Mouse (Mus musculus) CH12.LX (cell line): Measurements from ENCODE around the gene Vmn2r12. TPM values are rescaled to one million over a fixed set of nuclear protein-coding genes. Genes with fewer than 3 reads are reported as not detected.
"Not testable (repeated sequence)": the region's sequence is repeated elsewhere in the genome, so short reads cannot be mapped to it uniquely, and the experiment has no call there.

ENCODE experiments used
- DNase-seq: peaks from one replicate; pipeline ENCODE4 v3.0.0-alpha.2; 2013; ENCODE audit errors: extremely low read depth
- H3K27ac ChIP-seq: 2 replicates; pipeline ENCODE4 v1.5.1; 2012; ENCODE audit warnings: low read depth, mild to moderate bottlenecking, control low read depth, moderate library complexity; ENCODE audit not compliant: insufficient read depth
- H3K27me3 ChIP-seq: replicated peaks from 2 replicates; pipeline ENCODE3; 2012; ENCODE audit warnings: inconsistent platforms
- H3K36me3 ChIP-seq, 2 experiments: replicated peaks in 1 of 2; 2 replicates each; pipeline versions ENCODE3 to v1.6.1; 2012; ENCODE audit warnings: inconsistent platforms in 1 of 2, low read length in 1 of 2, mild to moderate bottlenecking in 1 of 2, mixed read lengths in 1 of 2, moderate library complexity in 1 of 2; ENCODE audit not compliant: control insufficient read depth in 1 of 2, insufficient read depth in 1 of 2
- H3K4me1 ChIP-seq, 2 experiments: 2 replicates each; pipeline ENCODE4 v1.6.1; 2012; ENCODE audit warnings: inconsistent platforms in 1 of 2, moderate library complexity in 1 of 2; ENCODE audit not compliant: insufficient read depth in 2 of 2, control insufficient read depth in 1 of 2
- H3K4me2 ChIP-seq: 2 replicates; pipeline ENCODE4 v1.6.1; 2012; ENCODE audit warnings: low read depth, mild to moderate bottlenecking, control low read depth; ENCODE audit not compliant: poor library complexity, insufficient read depth, severe bottlenecking
- H3K4me3 ChIP-seq, 3 experiments: fragments of 150-350 bp in 1 of 3; sonication (generic) in 1 of 3; replicated peaks in 1 of 3; 2 replicates each; pipeline versions ENCODE3 to v1.5.1; 2011 to 2012; ENCODE audit warnings: low read depth in 2 of 3, low read length in 2 of 3, mild to moderate bottlenecking in 2 of 3, moderate library complexity in 2 of 3, control low read depth in 1 of 3, improper control_type of control experiment in 1 of 3, inconsistent platforms in 1 of 3, mixed read lengths in 1 of 3; ENCODE audit not compliant: poor library complexity in 1 of 3
- H3K79me2 ChIP-seq: replicated peaks from 2 replicates; pipeline ENCODE4 v1.6.1; 2012; ENCODE audit warnings: mild to moderate bottlenecking, moderate library complexity; ENCODE audit not compliant: control insufficient read depth, poor library complexity, insufficient read depth, severe bottlenecking; ENCODE audit errors: extremely low read depth
- H3K9ac ChIP-seq: 2 replicates; pipeline ENCODE4 v1.6.1; 2012; ENCODE audit warnings: low read depth, mild to moderate bottlenecking, control low read depth, moderate library complexity; ENCODE audit not compliant: insufficient read depth
- H3K9me3 ChIP-seq: replicated peaks from 2 replicates; pipeline ENCODE3; 2012; ENCODE audit warnings: low read length, inconsistent platforms, mixed read lengths
- BHLHE40 ChIP-seq: IDR thresholded peaks from 2 replicates; pipeline ENCODE4 v1.6.1; 2011; ENCODE audit warnings: mild to moderate bottlenecking, low read depth, low read length, improper control_type of control experiment
- CHD1 ChIP-seq: IDR thresholded peaks from 2 replicates; pipeline ENCODE4 v1.6.1; 2012; ENCODE audit warnings: low read depth, low read length, improper control_type of control experiment, inconsistent platforms
- CTCF ChIP-seq, 2 experiments: IDR thresholded peaks in 1 of 2; conservative IDR thresholded peaks in 1 of 2; 2 replicates each; pipeline ENCODE4 v1.5.1; 2011 to 2012; ENCODE audit warnings: low read depth in 2 of 2, low read length in 2 of 2, improper control_type of control experiment in 1 of 2, inconsistent platforms in 1 of 2, mild to moderate bottlenecking in 1 of 2, moderate library complexity in 1 of 2
- ETS1 ChIP-seq: conservative IDR thresholded peaks from 2 replicates; pipeline ENCODE4 v1.6.1; 2012; ENCODE audit warnings: low read depth, mild to moderate bottlenecking, inconsistent platforms, low read length, improper control_type of control experiment, moderate library complexity
- JUND ChIP-seq: conservative IDR thresholded peaks from 2 replicates; pipeline ENCODE4 v1.6.1; 2011; ENCODE audit warnings: low read depth, low read length, improper control_type of control experiment
- MYC ChIP-seq: IDR thresholded peaks from 2 replicates; pipeline ENCODE4 v1.6.1; 2011; ENCODE audit warnings: low read depth, mild to moderate bottlenecking, improper control_type of control experiment, low read length
- POLR2AphosphoS2 ChIP-seq: IDR thresholded peaks from 2 replicates; pipeline ENCODE4 v1.6.1; 2011; ENCODE audit warnings: low read depth, low read length, improper control_type of control experiment
- RAD21 ChIP-seq: IDR thresholded peaks from 2 replicates; pipeline ENCODE4 v1.6.1; 2011; ENCODE audit warnings: low read depth, mild to moderate bottlenecking, low read length, improper control_type of control experiment, moderate library complexity
- SIN3A ChIP-seq: IDR thresholded peaks from 2 replicates; pipeline ENCODE4 v1.6.1; 2012; ENCODE audit warnings: low read length, improper control_type of control experiment, inconsistent platforms
- TCF12 ChIP-seq: IDR thresholded peaks from 2 replicates; pipeline ENCODE4 v1.6.1; 2014; ENCODE audit warnings: low read depth, mild to moderate bottlenecking, inconsistent platforms, low read length, improper control_type of control experiment
- USF1 ChIP-seq: IDR thresholded peaks from 2 replicates; pipeline ENCODE4 v1.6.1; 2014; ENCODE audit warnings: low read depth, mild to moderate bottlenecking, inconsistent platforms, low read length, improper control_type of control experiment
- ZKSCAN1 ChIP-seq: IDR thresholded peaks from 2 replicates; pipeline ENCODE4 v1.6.1; 2012; ENCODE audit warnings: low read depth, inconsistent platforms, low read length, improper control_type of control experiment, borderline replicate concordance
- ZMIZ1 ChIP-seq: IDR thresholded peaks from 2 replicates; pipeline ENCODE4 v1.6.1; 2012; ENCODE audit warnings: low read depth, mild to moderate bottlenecking, inconsistent platforms, low read length, improper control_type of control experiment
- dilution Hi-C: fragments of 300-500 bp; cut with MboI; formaldehyde crosslinking; loops from 2 replicates; pipeline ENCODE4 v1.14.3; 2020; ENCODE audit warnings: low sequenced_read_pairs; ENCODE audit not compliant: extremely low pct_unique_long_range_greater_than_20kb, extremely low pct_ligation_motif_present
- in situ Hi-C: fragments of 300-500 bp; cut with MboI; formaldehyde crosslinking; loops from 3 replicates; pipeline ENCODE4 v1.14.3; 2019; ENCODE audit warnings: low sequenced_read_pairs, low pct_ligation_motif_present, low pct_unique_long_range_greater_than_20kb, mixed read lengths
- polyA plus RNA-seq: library from polyadenylated mRNA; unstranded; fragments of >175 nt; gene quantifications from 2 replicates; pipeline ENCODE4 v1.2.1, GENCODE M21; 2012; ENCODE audit warnings: low read depth; ENCODE audit not compliant: insufficient read length
- total RNA-seq, 2 experiments: library from RNA; depleted of rRNA; stranded (reverse); fragments of 300-350 nt in 1 of 2; fragments of >200 nt in 1 of 2; gene quantifications; 2 replicates each; pipeline ENCODE4 v1.2.3; 2012 to 2014

Gene Vmn2r12
- total and polyA plus RNA-seq, 3 experiments = not detected

GRCm38 (mm10) chr5:109072016-109072415 is 25.7 kb downstream of the Vmn2r12 start:
- in situ Hi-C loops, dilution Hi-C loops, H3K4me1 ChIP-seq, H3K4me2 ChIP-seq, H3K4me3 ChIP-seq, H3K27me3 ChIP-seq, H3K79me2 ChIP-seq, H3K9me3 ChIP-seq, H3K27ac ChIP-seq, H3K36me3 ChIP-seq, H3K9ac ChIP-seq: not testable (repeated sequence)
- DNase-seq = peak; percentile 5
- peak in 1 of 2 experiments; percentile 35; a peak in 2 of 4 replicates for TF ChIP-seq CTCF (conservative IDR thresholded peaks at IDR 0.05 in 1 of 2, IDR thresholded peaks at IDR 0.05 in 1 of 2; ENCODE audit: low read depth in 2 of 2, low read length in 2 of 2)

- H3K9me3 ChIP-seq, H3K4me2 ChIP-seq, dilution Hi-C loops, H3K27me3 ChIP-seq, H3K9ac ChIP-seq, H3K4me1 ChIP-seq, in situ Hi-C loops, H3K79me2 ChIP-seq, H3K4me3 ChIP-seq, H3K27ac ChIP-seq, H3K36me3 ChIP-seq, DNase-seq: not testable (repeated sequence)
These were observed 38.3 kb downstream of the Vmn2r12 start, which contains the start of gene Vmn2r11 for GRCm38 (mm10) chr5:109059469-109059868. TSS of gene Vmn2r11 (minus strand) at chr5:109059569.

- no peaks in the 10 kb centered on the region for H3K9me3 ChIP-seq
- in situ Hi-C loops (no loop called here), dilution Hi-C loops (no loop called here)
- H3K4me2 ChIP-seq = no peak overlapping the region
- H3K36me3 ChIP-seq = no peaks in the 10 kb centered on the region
- H3K4me3 ChIP-seq = no peak overlapping the region
- no peaks in the 10 kb centered on the region for H3K79me2 ChIP-seq
- no peak for DNase-seq
- H3K9ac ChIP-seq = no peak overlapping the region
- no peak overlapping the region for H3K27ac ChIP-seq
- no peaks in the 10 kb centered on the region for H3K4me1 ChIP-seq
- H3K27me3 ChIP-seq = peaks cover 4% of the 10 kb centered on the region
- TF ChIP-seq TCF12 (no peak), ETS1 (no peak), ZMIZ1 (no peak), BHLHE40 (no peak), SIN3A (no peak), JUND (no peak), CHD1 (no peak), ZKSCAN1 (no peak), MYC (no peak), USF1 (no peak), POLR2AphosphoS2 (no peak), RAD21 (no peak)
- TF ChIP-seq, all 38 proteins: peak for 0
These were observed 42.5 kb downstream of the Vmn2r12 start for GRCm38 (mm10) chr5:109055286-109055685.

Other genes starting within 250 kb of the Vmn2r12 start
- not detected in 2 replicates for gene Vmn2r9, start 245.3 kb downstream of the Vmn2r12 start, total RNA-seq (2012; rRNA removed)
- not detected in 2 replicates for gene Vmn2r9, start 245.3 kb downstream of the Vmn2r12 start, total RNA-seq (2014; rRNA removed)
- not detected in 2 replicates for gene Vmn2r9, start 245.3 kb downstream of the Vmn2r12 start, polyA plus RNA-seq
- gene Vmn2r10, start 91.4 kb downstream of the Vmn2r12 start, total RNA-seq (2012; rRNA removed) = not detected in 2 replicates
- gene Vmn2r10, start 91.4 kb downstream of the Vmn2r12 start, total RNA-seq (2014; rRNA removed) = not detected in 2 replicates
- gene Vmn2r10, start 91.4 kb downstream of the Vmn2r12 start, polyA plus RNA-seq = 0.06 TPM in 1 of 2 replicates, not detected in the other
- not detected in 2 replicates for gene Vmn2r11, start 38.4 kb downstream of the Vmn2r12 start, total RNA-seq (2012; rRNA removed)
- not detected in 2 replicates for gene Vmn2r11, start 38.4 kb downstream of the Vmn2r12 start, total RNA-seq (2014; rRNA removed)
- gene Vmn2r11, start 38.4 kb downstream of the Vmn2r12 start, polyA plus RNA-seq = not detected in 2 replicates
- gene Vmn2r13, start 94.2 kb upstream of the Vmn2r12 start, total RNA-seq (2012; rRNA removed) = not detected in 2 replicates
- gene Vmn2r13, start 94.2 kb upstream of the Vmn2r12 start, total RNA-seq (2014; rRNA removed) = not detected in 2 replicates
- gene Vmn2r13, start 94.2 kb upstream of the Vmn2r12 start, polyA plus RNA-seq = not detected in 2 replicates
- not detected in 2 replicates for gene Vmn2r14, start 126.8 kb upstream of the Vmn2r12 start, total RNA-seq (2012; rRNA removed)
- not detected in 2 replicates for gene Vmn2r14, start 126.8 kb upstream of the Vmn2r12 start, total RNA-seq (2014; rRNA removed)
- not detected in 2 replicates for gene Vmn2r14, start 126.8 kb upstream of the Vmn2r12 start, polyA plus RNA-seq
- gene Vmn2r15, start 199.7 kb upstream of the Vmn2r12 start, total RNA-seq (2012; rRNA removed) = not detected in 2 replicates
- not detected in 2 replicates for gene Vmn2r15, start 199.7 kb upstream of the Vmn2r12 start, total RNA-seq (2014; rRNA removed)
- gene Vmn2r15, start 199.7 kb upstream of the Vmn2r12 start, polyA plus RNA-seq = not detected in 2 replicates
- not detected in 2 replicates for gene Vmn2r16, start 232.2 kb upstream of the Vmn2r12 start, total RNA-seq (2012; rRNA removed)
- gene Vmn2r16, start 232.2 kb upstream of the Vmn2r12 start, total RNA-seq (2014; rRNA removed) = not detected in 2 replicates
- not detected in 2 replicates for gene Vmn2r16, start 232.2 kb upstream of the Vmn2r12 start, polyA plus RNA-seq